Mouse (Mus musculus) cerebellum, adult 2 months (tissue): ENCODE results near the gene Usp42.

Source experiments
- CTCF ChIP-seq: fragments of 200-500 bp; IDR thresholded peaks from 2 replicates; pipeline ENCODE4 v1.5.1; 2011; ENCODE audit warnings: low read depth, mild to moderate bottlenecking, control low read depth, low read length, moderate library complexity, borderline replicate concordance; ENCODE audit not compliant: insufficient read depth
- POLR2A ChIP-seq: fragments of 200-500 bp; IDR thresholded peaks from 2 replicates; pipeline ENCODE4 v1.6.1; 2011; ENCODE audit warnings: low read length, control low read depth, borderline replicate concordance; ENCODE audit not compliant: insufficient read depth

GRCm38 (mm10) chr5:143698454-143698853 is 33.6 kb downstream of the Usp42 start:
- TF ChIP-seq POLR2A (no peak), CTCF (no peak)
